Mouse (Mus musculus) spleen, adult 2 months (tissue): ENCODE data around the gene Gpc6.

Experiments
- CTCF ChIP-seq: fragments of 200-500 bp; IDR thresholded peaks from 2 replicates; pipeline ENCODE4 v1.5.1; 2011; ENCODE audit warnings: mild to moderate bottlenecking, inconsistent platforms; ENCODE audit not compliant: insufficient read depth, insufficient read length, insufficient replicate concordance; ENCODE audit errors: extremely low read depth
- POLR2A ChIP-seq: fragments of 200-500 bp; IDR thresholded peaks from 2 replicates; pipeline ENCODE4 v1.6.1; 2011; ENCODE audit warnings: low read depth, low read length, inconsistent platforms

- TF ChIP-seq POLR2A = no peak
- TF ChIP-seq CTCF = no peak
Measured at GRCm38 (mm10) chr14:117794874-117795273, 869.8 kb downstream of the Gpc6 start.
